Mouse (Mus musculus) regulatory T cell (primary cell): ENCODE measurements around the gene Psme4.

Experiments used
- in situ Hi-C: fragments of 300-600 bp; cut with MboI, MseI; formaldehyde crosslinking; loops from one replicate; pipeline ENCODE4 v1.15.1; 2025; ENCODE audit warnings: high pct_unique_total_duplicates

Gene Psme4

DNA sequence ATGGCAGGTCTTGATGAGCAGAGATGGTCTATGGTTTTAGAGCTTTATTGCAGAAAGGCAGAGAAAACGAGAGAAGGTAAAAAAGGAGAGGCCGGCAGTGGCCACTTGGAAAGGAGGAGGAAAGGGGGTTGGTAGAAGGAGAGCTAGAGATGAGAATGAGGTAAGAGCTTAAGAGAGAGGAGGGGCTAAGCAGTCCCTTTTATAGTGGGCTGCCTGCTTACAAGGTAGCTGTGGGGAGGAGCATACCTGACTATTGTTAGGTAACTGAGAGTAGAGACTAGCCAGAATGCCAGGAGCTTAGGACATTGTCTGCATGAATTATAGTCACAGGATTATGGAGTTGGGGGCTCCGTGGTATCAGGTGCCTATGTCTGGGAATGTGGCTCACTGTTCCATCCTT, 14.0 kb downstream of the Psme4 start:
- in situ Hi-C loops: no loop called here

DNA sequence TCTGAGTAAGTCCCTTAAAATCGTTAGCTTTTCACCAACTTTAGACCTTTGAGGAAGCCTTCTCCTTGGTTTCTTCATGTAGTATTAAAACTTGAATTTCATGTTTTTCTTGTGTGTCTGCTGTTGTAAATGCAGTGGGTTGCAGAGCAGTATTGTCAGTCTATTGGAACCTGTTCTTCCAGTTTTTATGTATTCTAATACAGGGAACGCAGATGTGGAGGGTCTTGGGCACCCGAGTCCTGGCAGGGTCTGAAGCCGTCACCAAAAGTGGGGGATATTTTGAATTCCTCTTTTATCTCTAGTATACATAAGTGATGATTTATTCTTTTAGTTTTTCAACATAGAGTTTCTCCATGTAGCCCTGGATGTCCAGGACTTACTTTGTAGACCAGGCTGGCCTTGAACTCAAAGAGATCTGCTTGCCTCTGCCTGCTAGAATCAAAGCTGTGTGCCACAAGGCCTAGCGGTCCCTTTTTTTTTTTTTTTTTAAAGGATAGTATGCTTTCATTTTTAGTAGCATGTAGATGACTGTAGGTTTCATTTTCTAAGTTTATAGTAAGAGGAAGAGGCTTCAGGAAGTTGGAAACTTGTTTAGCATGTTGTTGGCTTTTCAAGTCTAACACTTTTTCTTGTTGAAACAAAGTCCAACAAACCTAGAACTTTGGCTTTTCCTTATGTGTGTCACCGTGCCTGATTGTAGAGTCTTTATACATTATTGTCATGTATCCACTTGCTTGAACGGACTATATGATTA, 14.9 kb downstream of the Psme4 start:
- in situ Hi-C loops: no loop called here

DNA sequence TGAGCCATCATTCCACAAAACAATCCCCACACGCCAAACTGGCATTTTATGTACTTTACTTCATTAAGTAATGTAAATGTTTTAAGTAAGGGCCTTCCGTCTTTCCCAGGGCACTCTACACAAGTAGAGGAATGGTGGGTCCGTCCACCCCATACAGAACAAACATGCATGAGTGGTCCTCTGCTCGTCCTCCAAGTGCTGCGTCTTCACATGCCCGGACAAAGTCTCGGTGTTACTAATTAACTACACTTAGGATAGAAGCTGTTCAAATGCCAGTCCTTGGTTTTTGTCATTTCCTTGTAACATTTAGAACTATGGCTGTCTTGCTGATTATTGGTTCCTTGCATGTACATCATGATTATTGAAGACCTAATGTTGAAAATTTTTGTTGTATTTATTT, 21.2 kb downstream of the Psme4 start:
- in situ Hi-C loops: no loop called here

DNA sequence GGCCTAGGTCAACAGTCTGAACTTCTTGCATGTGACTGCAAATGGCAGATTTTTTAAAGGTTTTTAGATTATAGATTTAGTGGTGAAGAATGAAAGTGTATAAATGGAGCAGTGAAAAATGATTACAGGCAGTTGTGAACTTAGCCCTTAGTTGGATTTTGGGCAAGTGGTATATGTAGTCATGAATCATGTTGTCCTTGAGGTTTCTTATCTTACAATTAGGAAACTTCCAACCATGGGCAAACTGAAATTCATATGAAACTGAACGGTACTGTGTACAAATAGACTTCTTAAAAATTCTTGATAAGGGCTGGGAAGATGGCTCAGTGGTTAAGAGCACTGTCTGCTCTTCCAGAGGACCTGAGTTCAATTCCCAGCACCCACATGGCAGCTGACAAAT, 22.2 kb downstream of the Psme4 start:
- in situ Hi-C loops: no loop called here

DNA sequence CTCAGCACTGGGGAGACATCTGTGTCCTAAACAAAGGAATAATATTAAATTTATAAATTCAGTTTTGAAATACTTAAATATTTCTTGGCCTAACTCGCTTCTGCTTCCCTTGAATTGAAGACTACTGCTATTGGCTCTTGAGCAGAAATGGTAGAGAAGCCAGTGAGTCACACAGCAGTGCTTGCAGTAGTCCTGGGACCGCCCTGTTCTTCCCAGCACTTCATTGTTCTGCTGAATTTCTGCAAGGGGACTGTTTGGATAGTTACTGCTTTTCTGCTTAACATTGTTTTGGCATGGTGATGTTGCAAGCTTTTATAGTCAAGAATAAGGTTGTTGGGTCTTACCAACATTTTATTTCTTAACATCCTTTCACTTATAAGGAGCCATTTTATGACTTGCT, 25.7 kb downstream of the Psme4 start:
- in situ Hi-C loops: no loop called here

DNA sequence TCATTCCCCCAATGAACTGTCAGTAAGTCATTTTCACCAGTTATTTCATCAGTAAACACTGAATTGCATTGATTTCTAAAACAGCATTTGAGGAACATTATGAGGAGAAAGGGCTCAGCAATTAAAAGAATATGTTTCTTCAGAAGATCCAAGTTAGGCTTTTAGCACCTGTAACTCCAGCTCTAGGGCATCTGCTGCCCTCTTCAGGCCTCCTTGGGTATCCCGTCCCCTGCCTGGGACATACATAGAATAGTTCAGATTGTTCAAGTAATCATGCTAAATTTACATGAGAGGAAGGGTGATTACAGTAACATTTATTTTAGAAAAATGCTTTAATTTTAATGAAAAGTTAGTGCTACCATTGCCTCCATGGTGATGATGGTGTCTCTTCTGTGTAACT, 28.0 kb downstream of the Psme4 start:
- in situ Hi-C loops: no loop called here

DNA sequence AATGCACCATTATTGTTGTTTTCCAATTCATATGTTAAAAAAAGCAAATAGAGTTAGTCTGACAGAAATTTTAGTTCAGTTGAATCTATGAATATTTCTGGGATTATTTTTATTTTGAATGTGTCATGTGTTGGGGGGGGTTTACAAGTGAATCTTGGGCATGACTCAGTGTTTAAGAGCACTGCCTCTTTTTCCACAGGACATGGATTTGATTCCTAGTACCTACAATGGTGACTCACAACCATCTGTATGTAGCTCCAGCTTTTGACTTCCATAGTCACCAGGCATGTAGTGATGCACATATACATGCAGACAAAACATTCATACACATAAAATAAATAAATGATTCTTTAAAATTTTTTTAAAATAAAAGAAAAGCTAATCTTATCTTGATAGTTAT, 28.6 kb downstream of the Psme4 start:
- in situ Hi-C loops: no loop called here

DNA sequence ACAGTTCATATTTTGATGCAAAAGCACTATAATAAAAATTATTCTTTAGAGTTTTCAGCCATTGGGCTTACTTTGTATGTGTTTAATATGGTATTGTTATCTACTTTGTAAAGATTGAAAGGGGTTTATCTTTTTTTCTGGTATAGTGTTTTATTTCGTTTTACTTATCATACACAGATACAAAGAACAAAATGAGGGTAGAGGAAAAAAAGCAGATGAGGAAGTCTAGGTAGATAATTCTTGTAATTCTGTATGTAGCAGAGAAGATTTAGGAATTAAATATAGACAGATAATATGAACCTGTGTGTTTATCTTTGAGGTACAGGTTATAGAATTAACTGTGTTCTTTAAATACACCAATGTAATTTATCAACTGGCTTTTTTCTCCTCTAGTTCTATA, 30.9 kb downstream of the Psme4 start:
- in situ Hi-C loops: no loop called here

DNA sequence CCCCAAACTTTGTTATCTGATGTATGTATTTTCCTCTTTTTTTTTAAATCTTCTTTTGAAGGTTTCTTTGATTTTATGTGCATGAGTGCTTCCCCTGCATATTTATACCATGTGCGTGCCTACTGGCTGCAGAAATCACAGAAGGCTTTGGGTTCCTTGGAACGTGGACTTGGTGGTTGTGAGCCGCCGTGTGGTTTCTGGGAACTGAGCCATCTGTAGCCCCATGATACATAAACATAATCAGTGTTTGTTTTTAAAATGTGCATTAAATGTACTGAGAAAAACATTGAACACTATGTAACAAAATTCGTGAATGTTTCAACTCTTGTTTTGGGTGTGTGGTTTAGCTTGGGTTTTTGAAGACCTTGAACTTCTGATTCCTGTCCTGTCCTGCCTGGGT, 49.6 kb downstream of the Psme4 start:
- in situ Hi-C loops: no loop called here

DNA sequence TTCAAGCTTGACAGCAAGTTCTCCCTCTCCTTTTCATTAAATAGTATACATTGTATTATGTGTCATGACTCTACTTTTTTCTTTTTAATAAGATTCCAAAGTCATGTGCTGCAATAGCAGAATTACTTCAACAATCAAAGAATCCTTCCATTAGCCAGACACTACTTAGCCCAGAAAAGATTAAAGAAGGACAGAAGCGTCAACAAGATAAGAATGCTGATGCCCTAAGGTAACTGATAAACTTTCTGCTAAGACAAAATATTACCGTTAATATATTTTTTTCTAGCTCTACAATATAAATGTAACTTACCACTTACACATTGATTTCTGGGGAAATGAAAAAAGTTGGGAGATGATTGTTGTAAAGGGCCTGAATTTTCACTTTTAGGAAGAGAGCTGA, 67.3 kb downstream of the Psme4 start:
- in situ Hi-C loops: no loop called here

DNA sequence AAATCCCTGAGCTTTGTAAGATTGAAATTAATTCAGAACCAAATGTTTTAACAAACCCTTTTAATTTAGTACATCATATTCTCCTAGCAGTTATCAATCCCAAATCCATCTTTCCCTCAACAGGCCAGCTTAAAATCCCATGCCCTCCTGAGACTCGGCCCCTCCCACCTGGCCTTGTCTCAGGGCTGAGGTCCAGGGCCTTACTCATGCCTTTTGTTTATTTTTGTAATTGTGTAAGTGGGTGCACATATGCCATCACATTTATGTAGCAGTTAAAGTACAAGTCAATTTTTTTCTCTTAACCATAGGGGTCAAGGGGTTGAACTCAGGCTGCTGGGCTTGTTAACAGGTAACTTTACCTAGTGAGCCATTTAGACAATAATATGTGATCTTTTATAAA, 72.8 kb downstream of the Psme4 start:
- in situ Hi-C loops: no loop called here

DNA sequence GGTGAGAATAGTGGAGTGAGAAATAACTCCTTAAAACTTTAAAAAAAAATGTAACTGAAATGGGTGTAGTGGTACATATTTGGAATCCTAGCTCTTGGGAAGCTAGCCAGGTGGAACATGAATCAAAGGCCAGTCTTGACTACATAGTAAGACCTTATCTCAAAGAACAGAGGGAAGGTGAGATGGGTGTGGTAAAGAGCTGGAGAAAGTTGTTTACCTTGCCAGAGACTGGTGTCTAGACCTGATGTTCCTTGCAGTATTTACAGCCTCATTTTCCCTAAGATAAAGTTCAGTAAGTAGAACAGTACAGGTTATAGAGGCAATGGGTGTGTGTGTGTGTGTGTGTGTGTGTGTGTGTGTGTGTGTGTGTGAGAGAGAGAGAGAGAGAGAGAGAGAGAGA, 100.9 kb downstream of the Psme4 start:
- in situ Hi-C loops: no loop called here

DNA sequence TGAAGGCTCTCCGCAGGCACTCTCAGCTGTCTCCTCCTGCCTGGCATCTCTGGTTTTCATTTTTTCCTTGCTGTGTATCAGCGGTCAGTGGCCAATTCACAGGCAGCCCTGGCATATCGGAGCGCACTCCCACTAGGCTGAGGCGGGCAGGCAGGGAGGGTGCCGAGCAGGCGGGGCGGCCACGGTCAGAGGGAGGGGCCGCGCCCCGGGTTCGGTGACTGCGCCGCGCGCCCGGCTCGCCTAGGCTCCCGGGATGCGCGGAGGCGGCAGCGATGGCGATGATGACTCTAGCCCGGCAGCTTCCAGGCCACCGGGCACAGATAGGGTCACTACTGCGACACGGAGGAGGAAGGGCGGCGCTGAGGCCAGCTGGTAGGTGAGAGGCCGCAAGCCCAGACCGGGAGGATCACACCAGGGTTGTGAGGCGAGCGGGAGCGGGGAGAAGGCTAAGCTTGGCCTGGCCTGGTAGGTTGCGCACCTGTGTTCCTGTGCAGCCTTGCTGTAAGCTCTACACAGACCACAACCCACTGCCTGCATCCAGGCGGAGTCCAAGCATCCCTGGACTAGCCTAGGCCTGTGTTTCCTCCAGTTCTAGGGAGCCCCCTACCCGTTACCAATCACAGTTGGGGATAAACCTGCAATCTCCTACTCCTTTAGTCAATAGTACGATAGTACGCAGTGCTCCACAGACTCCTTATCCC, 113.8 kb downstream of the Psme4 start, which contains the start of the genes Gpr75 and Asb3:
Gene Gpr75, plus strand, starts transcription at position 188 of the 701 bp plus-strand sequence.
Gene Asb3, plus strand, starts transcription at position 246 of the 701 bp plus-strand sequence.
- in situ Hi-C loops: no loop called here

DNA sequence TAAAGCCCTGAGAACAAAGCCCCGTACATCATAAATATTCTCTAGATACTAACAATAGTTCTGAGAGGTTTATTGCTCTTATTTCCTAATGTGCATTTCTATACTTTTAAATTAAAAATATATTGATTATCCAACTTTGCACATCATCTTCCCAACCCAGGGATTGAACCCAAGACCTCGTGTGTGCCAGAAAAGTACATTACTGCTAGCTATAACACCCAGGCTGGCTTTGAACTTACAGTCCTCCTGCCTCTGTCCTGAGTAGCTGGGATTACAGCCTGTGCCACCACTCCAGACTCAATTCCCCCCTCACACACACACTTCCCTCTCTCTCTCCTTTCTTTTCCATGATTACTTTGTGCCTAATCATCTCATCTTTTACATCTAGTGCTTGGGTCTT, 116.6 kb downstream of the Psme4 start:
- in situ Hi-C loops: no loop called here

DNA sequence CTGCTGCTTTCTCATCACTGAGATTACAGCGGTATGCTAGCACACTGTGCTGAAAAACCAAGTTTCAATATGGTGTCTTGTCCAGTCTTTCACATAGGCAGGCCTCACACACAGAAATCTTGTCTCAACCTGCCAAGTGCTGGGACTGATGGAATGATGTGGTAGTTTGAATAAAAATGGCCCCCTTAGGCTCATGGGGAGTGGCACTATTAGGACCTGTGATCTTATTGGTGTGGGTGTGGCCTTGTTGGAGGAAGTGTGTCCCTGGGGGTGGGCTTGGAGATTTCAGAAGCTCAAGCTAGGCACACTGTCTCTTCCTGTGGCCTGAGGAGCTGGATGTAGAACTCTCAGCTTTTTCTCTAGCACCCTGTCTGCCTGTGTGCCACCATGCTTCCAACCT, 124.7 kb downstream of the Psme4 start:
- in situ Hi-C loops: no loop called here

DNA sequence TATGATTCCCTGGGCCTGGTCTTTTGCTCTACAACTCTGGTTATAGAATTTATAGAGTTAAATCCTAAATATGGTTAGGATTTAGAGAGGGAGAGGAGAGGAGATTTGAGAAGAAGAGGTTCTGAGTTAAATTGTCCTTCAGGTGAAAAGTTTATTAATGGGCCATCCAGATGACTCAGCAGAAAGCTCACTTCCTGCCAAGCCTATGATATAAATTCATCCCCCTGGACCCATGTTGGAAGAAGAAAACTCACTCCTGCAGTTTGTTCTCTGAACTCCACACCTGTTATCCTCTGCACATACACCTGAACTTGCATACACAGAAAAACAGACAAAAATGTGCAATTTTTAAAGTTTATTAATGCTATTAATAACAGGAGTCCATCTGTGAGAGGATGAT, 127.8 kb downstream of the Psme4 start:
- in situ Hi-C loops: no loop called here

DNA sequence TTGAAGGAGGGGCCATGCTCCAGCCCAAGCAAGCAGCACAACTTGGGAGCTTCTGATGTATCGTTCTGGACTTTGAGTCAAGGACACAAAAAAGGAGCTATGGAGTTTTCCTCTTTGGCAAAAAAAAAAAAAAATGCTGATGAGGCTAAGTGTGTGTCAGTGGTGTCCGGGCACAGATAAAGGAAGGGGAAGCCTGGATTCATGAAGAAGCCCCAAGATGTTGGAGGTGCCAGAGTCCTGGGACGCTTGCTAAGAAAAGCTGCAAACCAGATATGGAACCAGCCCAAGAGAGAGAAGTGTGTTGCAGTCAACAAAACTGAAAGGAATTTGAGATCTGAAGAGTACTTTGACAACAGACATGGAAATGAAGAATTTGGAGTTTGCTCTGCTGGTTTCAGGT, 140.8 kb downstream of the Psme4 start:
- in situ Hi-C loops: no loop called here

DNA sequence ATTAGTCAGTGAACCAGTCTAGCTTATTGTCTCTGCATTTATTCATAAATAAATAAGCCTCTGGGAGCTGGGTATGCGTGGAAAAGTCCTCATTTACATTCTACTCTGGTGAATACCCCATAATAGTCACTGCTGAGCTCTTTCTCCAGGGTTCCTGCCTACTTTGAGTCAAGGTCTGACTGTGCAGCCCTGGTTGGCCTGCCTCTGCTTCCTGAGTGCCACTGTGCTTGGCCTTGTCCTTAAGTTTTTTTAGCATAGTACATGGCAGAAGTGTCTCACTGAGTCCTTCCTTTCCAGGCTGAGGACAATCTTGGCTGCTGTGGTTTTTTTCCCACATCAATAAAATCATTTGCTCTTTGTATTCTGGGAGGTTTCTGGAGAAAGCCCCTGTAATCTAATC, 149.1 kb downstream of the Psme4 start:
- in situ Hi-C loops: no loop called here

DNA sequence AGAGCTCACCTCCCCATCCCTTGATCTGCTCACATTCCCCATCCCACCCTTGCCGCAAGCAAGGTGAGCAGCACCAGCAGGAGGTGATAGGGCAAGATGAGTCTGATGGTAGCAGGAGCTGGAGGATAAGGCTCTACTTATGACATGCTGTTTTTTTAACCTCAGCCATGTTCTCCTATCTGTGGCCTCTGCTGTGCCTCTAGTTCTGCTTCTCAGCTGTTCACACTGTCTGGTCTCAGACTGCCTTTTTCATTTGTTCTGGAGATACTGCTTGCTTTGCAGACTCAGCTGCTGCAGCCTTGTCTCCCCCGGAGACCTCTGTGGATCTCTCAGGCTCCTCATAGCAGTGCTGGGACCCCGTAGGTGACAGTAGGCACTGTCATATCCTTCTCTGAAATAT, 151.8 kb downstream of the Psme4 start:
- in situ Hi-C loops: no loop called here

DNA sequence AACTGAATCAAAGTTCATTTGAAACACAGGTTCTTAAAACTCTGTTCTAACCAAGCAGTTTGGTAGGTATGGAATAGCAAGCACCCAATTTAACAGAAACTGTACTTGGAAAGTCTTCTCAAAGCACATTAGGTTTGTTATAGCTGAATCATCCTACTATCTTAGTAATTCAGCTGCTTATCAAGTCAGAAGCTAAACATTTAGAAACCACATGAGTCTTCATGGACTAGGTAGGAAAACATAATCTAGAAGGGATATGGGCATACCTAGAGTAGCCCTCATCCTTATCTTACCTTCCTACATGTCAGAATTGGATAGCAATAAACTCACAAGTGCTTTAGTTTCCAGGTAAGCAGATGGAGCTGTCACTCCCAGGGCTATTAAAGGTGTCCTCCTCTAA, 156.6 kb downstream of the Psme4 start:
- in situ Hi-C loops: no loop called here

DNA sequence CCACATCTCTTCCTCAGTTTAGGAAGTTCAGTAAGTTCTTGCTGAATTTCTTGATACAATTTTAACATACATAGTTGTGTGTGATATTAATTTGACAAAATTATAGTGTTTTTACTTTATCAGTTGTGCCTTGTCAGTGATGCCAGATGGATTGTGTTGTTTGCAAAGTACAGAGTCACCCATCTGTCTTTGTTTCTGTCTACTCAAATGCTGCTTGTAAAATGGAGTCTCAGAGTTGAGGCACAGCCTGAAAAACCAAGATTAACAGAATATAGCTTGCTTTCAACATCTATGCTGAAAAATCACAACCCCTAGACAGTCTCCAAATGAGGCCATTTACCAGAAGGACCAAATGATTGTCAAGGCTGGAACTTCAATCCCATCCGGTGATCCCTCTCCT, 157.0 kb downstream of the Psme4 start:
- in situ Hi-C loops: no loop called here
